Mouse (Mus musculus): ENCODE data around the gene Suds3.

- no peak for TF ChIP-seq CTCF (IDR thresholded peaks at IDR 0.05; ENCODE audit: control insufficient read depth, insufficient read depth, insufficient replicate concordance, low read depth, low read length)
- no peak for TF ChIP-seq POLR2A (IDR thresholded peaks at IDR 0.05; ENCODE audit: control insufficient read depth, low read depth, low read length)
Observed at GRCm38 (mm10) chr5:117105761-117106160, 10.2 kb downstream of the Suds3 start.

Measured in testis, adult 2 months (tissue).